Mouse (Mus musculus) heart, embryonic 16.5 days (tissue): ENCODE results near the gene Hes7. TPM values are rescaled to one million over a fixed set of nuclear protein-coding genes. Genes with fewer than 3 reads are reported as not detected.

ENCODE experiments used
- ATAC-seq: fragments of 200-750 bp; cut with Nextera tagmentation; replicated peaks from 2 replicates; pipeline ENCODE4 v1.8.0; 2017; ENCODE audit warnings: moderate number of reproducible peaks; ENCODE audit not compliant: insufficient read depth, low FRiP score; ENCODE audit errors: extremely low read depth
- H3K27ac ChIP-seq: fragments of 300-500 bp; sonication (generic); 2 replicates; pipeline ENCODE4 v1.5.1; 2014; ENCODE audit warnings: mild to moderate bottlenecking, low read length, control low read depth, moderate library complexity
- H3K27me3 ChIP-seq: fragments of 300-500 bp; sonication (generic); 2 replicates; pipeline ENCODE4 v1.6.1; 2014; ENCODE audit warnings: low read length, mixed read lengths; ENCODE audit not compliant: control insufficient read depth, insufficient read depth
- H3K36me3 ChIP-seq: fragments of 300-500 bp; sonication (generic); 2 replicates; pipeline ENCODE4 v1.6.1; 2014; ENCODE audit not compliant: control insufficient read depth, insufficient read depth
- H3K4me1 ChIP-seq: fragments of 300-500 bp; sonication (generic); 2 replicates; pipeline ENCODE4 v1.6.1; 2014; ENCODE audit warnings: low read length, mixed read lengths; ENCODE audit not compliant: control insufficient read depth, insufficient read depth
- H3K4me2 ChIP-seq: fragments of 300-500 bp; sonication (generic); 2 replicates; pipeline ENCODE4 v1.6.1; 2014; ENCODE audit warnings: low read depth, mild to moderate bottlenecking, control low read depth, low read length
- H3K4me3 ChIP-seq: fragments of 300-500 bp; sonication (generic); 2 replicates; pipeline ENCODE4 v1.5.1; 2014; ENCODE audit warnings: mild to moderate bottlenecking, control low read depth, low read length
- H3K9ac ChIP-seq: fragments of 300-500 bp; sonication (generic); 2 replicates; pipeline ENCODE4 v1.6.1; 2014; ENCODE audit warnings: low read length, control low read depth
- H3K9me3 ChIP-seq: fragments of 300-500 bp; sonication (generic); replicated peaks from 2 replicates; pipeline ENCODE4 v1.6.1; 2016; ENCODE audit warnings: low read length; ENCODE audit not compliant: control insufficient read depth
- WGBS: fragments of 180-500 bp; shearing (Covaris S2); extraction: QIAGEN DNeasy Blood & Tissue Kit; methylation state at CpG from one replicate; pipeline ENCODE4 v1.1.7; 2014; 5-methylcytosine and 5-hydroxymethylcytosine counted together
- polyA plus RNA-seq: library from polyadenylated mRNA; unstranded; fragments of >200 nt; fragmentation: Nextera tagmentation; extraction: Ambion mirVana; gene quantifications from 2 replicates; pipeline ENCODE4 v1.2.1, GENCODE M21; 2015

Gene Hes7
- polyA plus RNA-seq, 1 experiment from 2014 or later: 0.50 TPM

DNA sequence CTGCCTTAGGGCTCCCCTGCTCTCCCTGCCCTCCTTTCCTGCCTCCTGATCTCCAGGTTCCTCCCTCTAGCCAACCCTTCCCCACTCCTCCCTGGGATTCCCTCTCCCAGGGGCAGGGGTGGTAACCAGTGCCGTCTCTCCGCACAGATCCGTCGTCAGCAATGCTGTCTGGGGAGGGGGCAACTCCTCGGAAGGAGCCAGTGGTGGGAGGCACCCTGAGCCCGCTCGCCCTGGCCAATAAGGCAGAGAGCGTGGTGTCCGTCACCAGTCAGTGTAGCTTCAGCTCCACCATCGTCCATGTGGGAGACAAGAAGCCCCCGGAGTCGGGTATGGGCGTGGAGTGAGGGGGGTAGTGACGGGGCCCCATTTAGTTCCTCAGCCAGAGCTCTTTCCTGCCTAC lies 15.7 kb upstream of the Hes7 start:
- Histone ChIP-seq H3K36me3 (peaks cover 84% of the 10 kb centered on the region), H3K27me3 (no peaks in the 10 kb centered on the region), H3K9ac (no peak overlapping the region), H3K4me1 (peaks cover 15% of the 10 kb centered on the region), H3K9me3 (no peaks in the 10 kb centered on the region), H3K4me2 (no peak overlapping the region), H3K4me3 (no peak overlapping the region), H3K27ac (no peak overlapping the region)
- no peak for ATAC-seq
- WGBS: 89% methylated on average over 14 of the region's 14 CpGs

GRCm38 (mm10) chr11:69105227-69105626 lies 15.0 kb upstream of the Hes7 start:
- peaks cover 14% of the 10 kb centered on the region for H3K4me1 ChIP-seq
- H3K9ac ChIP-seq: no peak overlapping the region
- H3K4me3 ChIP-seq: no peak overlapping the region
- H3K36me3 ChIP-seq: peaks cover 88% of the 10 kb centered on the region
- ATAC-seq: no peak
- H3K27me3 ChIP-seq: no peaks in the 10 kb centered on the region
- WGBS: 78% methylated on average over 6 of the region's 6 CpGs
- no peaks in the 10 kb centered on the region for H3K9me3 ChIP-seq
- H3K4me2 ChIP-seq: no peak overlapping the region
- H3K27ac ChIP-seq: no peak overlapping the region

- H3K9ac ChIP-seq: no peak overlapping the region
- no peaks in the 10 kb centered on the region for H3K9me3 ChIP-seq
- peaks cover 83% of the 10 kb centered on the region for H3K36me3 ChIP-seq
- no peaks in the 10 kb centered on the region for H3K27me3 ChIP-seq
- no peak overlapping the region for H3K4me3 ChIP-seq
- no peak overlapping the region for H3K27ac ChIP-seq
- WGBS: 90% methylated on average over 2 of the region's 2 CpGs
- no peak overlapping the region for H3K4me2 ChIP-seq
- H3K4me1 ChIP-seq: peaks cover 8% of the 10 kb centered on the region
- no peak for ATAC-seq
Measured at GRCm38 (mm10) chr11:69105796-69106195, 14.4 kb upstream of the Hes7 start.

- ATAC-seq: no peak
- 89% methylated on average over 11 of the region's 11 CpGs for WGBS
- Histone ChIP-seq H3K9ac (no peak overlapping the region), H3K27ac (no peak overlapping the region), H3K36me3 (peaks cover 78% of the 10 kb centered on the region), H3K27me3 (no peaks in the 10 kb centered on the region), H3K4me3 (no peak overlapping the region), H3K9me3 (no peaks in the 10 kb centered on the region), H3K4me1 (peaks cover 6% of the 10 kb centered on the region), H3K4me2 (no peak overlapping the region)
Measured at GRCm38 (mm10) chr11:69106299-69106698, 13.9 kb upstream of the Hes7 start.

- no peak overlapping the region for H3K27ac ChIP-seq
- H3K9me3 ChIP-seq: no peaks in the 10 kb centered on the region
- no peaks in the 10 kb centered on the region for H3K27me3 ChIP-seq
- peaks cover 10% of the 10 kb centered on the region for H3K4me1 ChIP-seq
- H3K36me3 ChIP-seq: peaks cover 73% of the 10 kb centered on the region
- 87% methylated on average over 11 of the region's 11 CpGs for WGBS
- ATAC-seq: no peak
- H3K4me2 ChIP-seq: no peak overlapping the region
- no peak overlapping the region for H3K9ac ChIP-seq
- no peak overlapping the region for H3K4me3 ChIP-seq
Measured at GRCm38 (mm10) chr11:69106842-69107241, 13.4 kb upstream of the Hes7 start.

DNA sequence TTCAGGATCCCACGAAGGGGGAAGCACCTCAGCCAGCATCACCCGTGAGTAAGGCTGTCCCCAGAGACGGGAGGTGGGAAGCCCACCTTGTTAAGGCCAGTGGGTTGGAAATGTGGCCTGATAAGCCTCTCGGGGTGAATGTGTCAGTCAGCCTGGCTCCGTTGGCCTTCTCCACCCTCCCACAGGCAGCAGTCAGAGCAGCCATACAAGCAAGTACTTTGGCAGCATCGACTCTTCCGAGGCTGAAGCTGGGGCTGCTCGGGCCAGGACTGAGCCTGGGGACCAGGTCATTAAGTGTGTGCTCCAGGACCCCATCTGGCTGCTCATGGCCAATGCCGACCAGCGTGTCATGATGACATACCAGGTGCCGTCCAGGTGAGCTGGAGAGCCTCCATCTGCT lies 12.5 kb upstream of the Hes7 start:
- Histone ChIP-seq H3K27me3 (no peaks in the 10 kb centered on the region), H3K9me3 (no peaks in the 10 kb centered on the region), H3K9ac (no peak overlapping the region), H3K4me1 (peaks cover 15% of the 10 kb centered on the region), H3K4me3 (no peak overlapping the region), H3K27ac (no peak overlapping the region), H3K4me2 (no peak overlapping the region), H3K36me3 (peaks cover 65% of the 10 kb centered on the region)
- WGBS: 80% methylated on average over 11 of the region's 11 CpGs
- ATAC-seq: no peak

DNA sequence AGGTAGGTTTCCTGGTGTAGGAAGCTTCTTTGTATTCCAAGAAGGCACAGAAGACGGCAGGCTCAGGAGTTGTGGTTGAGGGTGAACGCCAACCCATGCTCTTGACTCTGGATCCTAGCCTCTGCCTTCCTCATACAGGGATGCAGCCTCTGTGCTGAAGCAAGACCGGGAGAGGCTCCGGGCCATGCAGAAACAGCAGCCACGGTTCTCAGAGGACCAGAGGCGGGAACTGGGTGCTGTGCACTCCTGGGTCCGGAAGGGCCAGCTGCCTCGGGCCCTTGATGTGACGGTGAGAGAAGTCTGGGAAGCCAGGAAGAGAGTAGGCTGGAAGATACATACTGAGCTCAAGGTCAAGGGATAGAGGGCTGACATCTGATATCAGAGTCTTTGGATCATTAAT lies 12.0 kb upstream of the Hes7 start:
- ATAC-seq: no peak
- 92% methylated on average over 9 of the region's 9 CpGs for WGBS
- H3K4me1 ChIP-seq: peaks cover 15% of the 10 kb centered on the region
- H3K4me2 ChIP-seq: no peak overlapping the region
- H3K27me3 ChIP-seq: no peaks in the 10 kb centered on the region
- H3K9ac ChIP-seq: no peak overlapping the region
- H3K4me3 ChIP-seq: no peak overlapping the region
- peaks cover 60% of the 10 kb centered on the region for H3K36me3 ChIP-seq
- H3K27ac ChIP-seq: no peak overlapping the region
- H3K9me3 ChIP-seq: no peaks in the 10 kb centered on the region

DNA sequence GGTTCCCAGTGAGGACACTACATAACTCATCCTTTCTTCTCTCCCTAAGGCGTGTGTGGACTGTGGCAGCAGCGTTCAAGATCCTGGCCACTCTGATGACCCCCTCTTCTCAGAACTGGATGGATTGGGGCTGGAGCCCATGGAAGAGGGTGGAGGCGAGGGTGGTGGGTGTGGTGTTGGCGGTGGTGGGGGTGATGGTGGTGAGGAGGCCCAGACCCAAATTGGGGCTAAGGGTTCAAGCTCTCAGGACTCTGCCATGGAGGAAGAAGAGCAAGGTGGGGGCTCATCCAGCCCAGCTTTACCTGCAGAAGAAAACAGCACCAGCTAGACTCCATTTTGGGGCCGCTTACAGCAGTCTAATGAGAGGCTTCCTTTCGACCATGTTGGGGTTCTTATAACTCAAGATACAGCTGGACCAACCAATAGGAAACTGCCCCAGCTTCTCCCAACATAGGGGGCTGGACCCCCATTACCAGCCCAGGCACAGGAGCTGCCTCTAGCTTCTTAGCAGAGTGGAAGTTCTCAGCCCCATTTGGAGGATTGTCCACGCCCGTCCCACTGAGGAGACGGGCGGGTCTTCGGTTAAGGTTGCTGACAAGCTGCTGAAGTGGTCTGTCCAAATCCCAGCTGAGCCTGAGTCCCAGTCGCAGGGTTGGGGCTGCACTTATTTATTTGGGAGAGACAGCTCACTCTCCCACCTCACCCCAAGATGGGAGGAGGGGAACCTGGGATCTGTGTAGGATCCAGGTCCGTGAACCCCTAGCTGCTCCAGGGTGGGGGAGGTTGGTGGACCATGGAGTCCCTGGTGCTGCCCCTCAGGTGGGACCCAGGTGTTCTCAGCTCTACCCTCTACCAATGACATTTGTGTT lies 10.9 kb upstream of the Hes7 start:
- WGBS: 79% methylated on average over 13 of the region's 13 CpGs
- peaks cover 15% of the 10 kb centered on the region for H3K4me1 ChIP-seq
- peaks cover 49% of the 10 kb centered on the region for H3K36me3 ChIP-seq
- H3K27ac ChIP-seq: no peak overlapping the region
- no peak overlapping the region for H3K4me2 ChIP-seq
- H3K9me3 ChIP-seq: no peaks in the 10 kb centered on the region
- no peak overlapping the region for H3K9ac ChIP-seq
- no peak for ATAC-seq
- no peak overlapping the region for H3K4me3 ChIP-seq
- no peaks in the 10 kb centered on the region for H3K27me3 ChIP-seq

GRCm38 (mm10) chr11:69110319-69111046 lies 9.7 kb upstream of the Hes7 start:
- Histone ChIP-seq H3K4me2 (peak overlapping the region; percentile 69), H3K9ac (peak overlapping the region; percentile 69), H3K4me3 (peak overlapping the region; percentile 58), H3K27ac (peak overlapping the region; percentile 69), H3K27me3 (no peaks in the 10 kb centered on the region), H3K9me3 (no peaks in the 10 kb centered on the region), H3K4me1 (peaks cover 15% of the 10 kb centered on the region), H3K36me3 (peaks cover 38% of the 10 kb centered on the region)
- peak; percentile 66; the same call in 1 of the 2 replicates for ATAC-seq
- 1% methylated on average over 29 of the region's 30 CpGs for WGBS
